Mouse (Mus musculus): ENCODE data around the gene Palld. TPM values are rescaled to one million over a fixed set of nuclear protein-coding genes. Genes with fewer than 3 reads are reported as not detected.

Palld gene
- total RNA-seq, 2 experiments from 2014 or later: 91.3 to 94.6 TPM

- intact Hi-C loops (cut with DNase I): no loop called here
Measured at GRCm38 (mm10) chr8:61610546-61610945, 291.9 kb downstream of the Palld start.

GRCm38 (mm10) chr8:61607463-61607813, 295.1 kb downstream of the Palld start:
- no peak for DNase-seq
- intact Hi-C loops (cut with DNase I): no loop called here

More at GRCm38 (mm10) chr8:61610546-61610945, 291.9 kb downstream of the Palld start:
- peak in 1 of 2 experiments; percentile 32 for DNase-seq

- DNase-seq: peak; percentile 43 to 63
- intact Hi-C loops (cut with DNase I): no loop called here
Measured at GRCm38 (mm10) chr8:61606795-61607462, 295.6 kb downstream of the Palld start.

GRCm38 (mm10) chr8:61604871-61605270, 297.6 kb downstream of the Palld start:
- DNase-seq: no peak

GRCm38 (mm10) chr8:61596889-61597288, 305.6 kb downstream of the Palld start:
- DNase-seq: no peak
- intact Hi-C loops (cut with DNase I): no loop called here

More at GRCm38 (mm10) chr8:61604871-61605270, 297.6 kb downstream of the Palld start:
- intact Hi-C loops (cut with DNase I): no loop called here

- intact Hi-C loops (cut with DNase I): no loop called here
- DNase-seq: peak in 1 of 2 experiments; percentile 11
Measured at GRCm38 (mm10) chr8:61591446-61591845, 311.0 kb downstream of the Palld start.

- intact Hi-C loops (cut with DNase I): no loop called here
- DNase-seq: peak; percentile 76 to 80
Measured at GRCm38 (mm10) chr8:61590551-61591431, 311.7 kb downstream of the Palld start.

- intact Hi-C loops (cut with DNase I): no loop called here
Measured at GRCm38 (mm10) chr8:61589972-61590391, 312.5 kb downstream of the Palld start.

GRCm38 (mm10) chr8:61588336-61588735, 314.2 kb downstream of the Palld start:
- intact Hi-C loops (cut with DNase I): no loop called here
- DNase-seq: no peak

More at GRCm38 (mm10) chr8:61589972-61590391, 312.5 kb downstream of the Palld start:
- DNase-seq: peak in 1 of 2 experiments; percentile 8

GRCm38 (mm10) chr8:61587731-61588130, 314.8 kb downstream of the Palld start:
- intact Hi-C loops (cut with DNase I): no loop called here
- DNase-seq: no peak

GRCm38 (mm10) chr8:61586529-61586928, 316.0 kb downstream of the Palld start:
- intact Hi-C loops (cut with DNase I): no loop called here
- no peak for DNase-seq

- no peak for DNase-seq
- intact Hi-C loops (cut with DNase I): no loop called here
Measured at GRCm38 (mm10) chr8:61585746-61586145, 316.7 kb downstream of the Palld start.

GRCm38 (mm10) chr8:61584714-61585383, 317.6 kb downstream of the Palld start:
- no peak for DNase-seq
- intact Hi-C loops (cut with DNase I): no loop called here

GRCm38 (mm10) chr8:61582547-61582946, 319.9 kb downstream of the Palld start:
- no peak for DNase-seq
- intact Hi-C loops (cut with DNase I): no loop called here

GRCm38 (mm10) chr8:61581259-61581658, 321.2 kb downstream of the Palld start:
- intact Hi-C loops (cut with DNase I): no loop called here

GRCm38 (mm10) chr8:61579831-61580230, 322.7 kb downstream of the Palld start:
- no peak for DNase-seq
- intact Hi-C loops (cut with DNase I): no loop called here

More at GRCm38 (mm10) chr8:61581259-61581658, 321.2 kb downstream of the Palld start:
- DNase-seq: no peak

- intact Hi-C loops (cut with DNase I): no loop called here
- no peak for DNase-seq
Measured at GRCm38 (mm10) chr8:61578754-61579153, 323.7 kb downstream of the Palld start.

GRCm38 (mm10) chr8:61575096-61575653, 327.3 kb downstream of the Palld start:
- intact Hi-C loops (cut with DNase I): no loop called here
- no peak for DNase-seq

GRCm38 (mm10) chr8:61574526-61574925, 328.0 kb downstream of the Palld start:
- no peak for DNase-seq
- intact Hi-C loops (cut with DNase I): no loop called here

- no peak for DNase-seq
- intact Hi-C loops (cut with DNase I): no loop called here
Measured at GRCm38 (mm10) chr8:61573179-61573937, 329.1 kb downstream of the Palld start.

Measured in gastrocnemius, postnatal 36 days (tissue).